Mouse (Mus musculus): ENCODE data around the gene Gls.

- TF ChIP-seq POLR2A (IDR thresholded peaks at IDR 0.05; ENCODE audit: low read depth, low read length) (peak; percentile 96), CTCF (IDR thresholded peaks at IDR 0.05; ENCODE audit: extremely low read depth, insufficient read depth, insufficient read length, insufficient replicate concordance) (no peak)
Measured at GRCm38 (mm10) chr1:52233143-52233713, at the start of gene Gls.

Measured in spleen, adult 2 months (tissue).